Mouse (Mus musculus) liver, embryonic 14.5 days (tissue): ENCODE data around the gene Ube2s.

ENCODE experiments used
- CTCF ChIP-seq: IDR thresholded peaks from 2 replicates; pipeline ENCODE4 v1.5.1; 2016; ENCODE audit warnings: antibody characterized with exemption, low read depth, control low read depth
- EP300 ChIP-seq: IDR thresholded peaks from 2 replicates; pipeline ENCODE4 v1.6.1; 2016; ENCODE audit warnings: antibody characterized with exemption, low read depth

- TF ChIP-seq CTCF (no peak), EP300 (no peak)
Observed at GRCm38 (mm10) chr7:4850621-4851314, 38.4 kb upstream of the Ube2s start.
